Mouse (Mus musculus): ENCODE measurements around the gene Kiss1r.

The Kiss1r gene

GRCm38 (mm10) chr10:79927324-79928029 lies 10.7 kb downstream of the Kiss1r start:
- no peak for TF ChIP-seq GATA4 (IDR thresholded peaks at IDR 0.05; ENCODE audit: insufficient replicate concordance, low read length)

- TF ChIP-seq GATA4 (IDR thresholded peaks at IDR 0.05; ENCODE audit: insufficient replicate concordance, low read length) = no peak
Observed at GRCm38 (mm10) chr10:79928030-79928694, 11.4 kb downstream of the Kiss1r start.

GRCm38 (mm10) chr10:79928907-79929701 lies 12.3 kb downstream of the Kiss1r start:
- no peak for TF ChIP-seq GATA4 (IDR thresholded peaks at IDR 0.05; ENCODE audit: insufficient replicate concordance, low read length)

GRCm38 (mm10) chr10:79929967-79930825 lies 13.4 kb downstream of the Kiss1r start:
- TF ChIP-seq GATA4 (IDR thresholded peaks at IDR 0.05; ENCODE audit: insufficient replicate concordance, low read length) = no peak

- no peak for TF ChIP-seq GATA4 (IDR thresholded peaks at IDR 0.05; ENCODE audit: insufficient replicate concordance, low read length)
Observed at GRCm38 (mm10) chr10:79930826-79931186, 14.0 kb downstream of the Kiss1r start.

GRCm38 (mm10) chr10:79931797-79932196 lies 15.0 kb downstream of the Kiss1r start:
- no peak for TF ChIP-seq GATA4 (IDR thresholded peaks at IDR 0.05; ENCODE audit: insufficient replicate concordance, low read length)

- no peak for TF ChIP-seq GATA4 (IDR thresholded peaks at IDR 0.05; ENCODE audit: insufficient replicate concordance, low read length)
Observed at GRCm38 (mm10) chr10:79932736-79933135, 16.0 kb downstream of the Kiss1r start.

- TF ChIP-seq GATA4 (IDR thresholded peaks at IDR 0.05; ENCODE audit: insufficient replicate concordance, low read length) = no peak
Observed at GRCm38 (mm10) chr10:79933145-79933679, 16.4 kb downstream of the Kiss1r start.

GRCm38 (mm10) chr10:79933861-79934260 lies 17.1 kb downstream of the Kiss1r start:
- TF ChIP-seq GATA4 (IDR thresholded peaks at IDR 0.05; ENCODE audit: insufficient replicate concordance, low read length) = no peak

- TF ChIP-seq GATA4 (IDR thresholded peaks at IDR 0.05; ENCODE audit: insufficient replicate concordance, low read length) = peak; percentile 84; the same call in 1 of the 2 replicates
Observed at GRCm38 (mm10) chr10:79934272-79934721, 17.5 kb downstream of the Kiss1r start.

- TF ChIP-seq GATA4 (IDR thresholded peaks at IDR 0.05; ENCODE audit: insufficient replicate concordance, low read length) = no peak
Observed at GRCm38 (mm10) chr10:79934794-79935569, 18.2 kb downstream of the Kiss1r start.

- TF ChIP-seq GATA4 (IDR thresholded peaks at IDR 0.05; ENCODE audit: insufficient replicate concordance, low read length) = no peak
Observed at GRCm38 (mm10) chr10:79936284-79936910, 19.6 kb downstream of the Kiss1r start.

- peak; percentile 99; the same call in 1 of the 2 replicates for TF ChIP-seq GATA4 (IDR thresholded peaks at IDR 0.05; ENCODE audit: insufficient replicate concordance, low read length)
Observed at GRCm38 (mm10) chr10:79936911-79937441, 20.2 kb downstream of the Kiss1r start.

Data from liver, adult (tissue).